ENCODE assay signal across 7 mouse cellular contexts in the genomic region with DNA sequence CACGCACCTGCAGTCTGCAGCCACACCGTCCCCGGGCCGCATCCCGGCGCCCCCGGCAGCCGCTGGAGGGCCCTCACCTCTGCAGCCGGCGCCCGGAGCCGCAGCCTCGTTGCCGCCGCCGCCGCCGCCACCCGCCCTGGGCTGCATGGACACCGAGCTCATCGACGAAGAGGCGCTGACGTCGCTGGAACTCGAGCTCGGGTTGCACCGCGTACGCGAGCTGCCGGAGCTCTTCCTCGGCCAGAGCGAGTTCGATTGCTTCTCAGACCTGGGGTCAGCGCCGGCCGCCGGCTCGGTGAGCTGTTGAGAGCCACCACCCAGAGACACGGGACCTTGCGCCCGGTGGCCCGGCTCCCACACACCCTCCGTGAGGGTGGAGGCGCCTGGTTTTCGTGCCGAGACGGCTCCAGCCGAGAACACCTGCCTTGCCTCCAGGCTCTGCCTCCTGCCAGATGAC. TPM values are rescaled to one million over a fixed set of nuclear protein-coding genes. Genes with fewer than 3 reads are reported as not detected.
A peak's percentile ranks its signal among the peaks of the same experiment; 100 is the strongest.
DNase-seq lines count a peak whose midpoint lies in the region; ATAC-seq and TF ChIP-seq lines count a peak whose summit lies in the region.

No protein-coding gene starts in this region.

- peaks cover 18% of the 10 kb centered on the region for H3K27me3 ChIP-seq in intestine, embryonic 14.5 days (replicated peaks; ENCODE audit: control insufficient read depth, insufficient read depth, low read length)
- peaks cover 27% of the 10 kb centered on the region for H3K27me3 ChIP-seq in midbrain, embryonic 15.5 days (replicated peaks)
- H3K27me3 ChIP-seq in spleen, adult 2 months (ENCODE audit: control insufficient read depth, insufficient read depth, low read length) = peaks cover 4% of the 10 kb centered on the region; the same call in 1 of the 2 replicates

- ATAC-seq in intestine, embryonic 14.5 days (replicated peaks; ENCODE audit: low FRiP score, low TSS enrichment, low read depth) = peak; percentile 49
- peak; percentile 76 for ATAC-seq in midbrain, embryonic 15.5 days (replicated peaks)

- H3K4me1 ChIP-seq in intestine, embryonic 14.5 days (replicated peaks; ENCODE audit: control insufficient read depth, insufficient read depth, low read length) = 0 out of 2 replicates have a peak, but pooled peaks cover 3% of the 10 kb centered on the region
- H3K4me1 ChIP-seq in midbrain, embryonic 15.5 days = peaks cover 17% of the 10 kb centered on the region
- no peaks in the 10 kb centered on the region; the same call in 1 of the 2 replicates for H3K4me1 ChIP-seq in spleen, adult 2 months (ENCODE audit: control insufficient read depth, insufficient read depth, insufficient read length)

- no peak for TF ChIP-seq CTCF in spleen, adult 2 months (IDR thresholded peaks at IDR 0.05; ENCODE audit: extremely low read depth, insufficient read depth, insufficient read length, insufficient replicate concordance)

- intact Hi-C loops in gastrocnemius, postnatal 36 days (cut with DNase I) = loop anchor here (1.0 kb wide), 1 partner anchor 64 kb away; no protein-coding TSS in a partner anchor

- H3K9ac ChIP-seq in intestine, embryonic 14.5 days (ENCODE audit: low read length) = peak overlapping the region; percentile 39
- H3K9ac ChIP-seq in midbrain, embryonic 15.5 days = peak overlapping the region; percentile 44

- DNase-seq in adrenal gland, postnatal 14 days = peak; percentile 78
- DNase-seq in embryo, embryonic 10 days (ENCODE audit: low spot score) = peak; percentile 81
- peak; percentile 52 to 56 for DNase-seq in gastrocnemius, postnatal 36 days
- DNase-seq in intestine, embryonic 14.5 days (ENCODE audit: low spot score) = peak; percentile 73
- peak; percentile 77 for DNase-seq in liver
- DNase-seq in spleen, adult 2 months (ENCODE audit: low read depth in 1 of 2, low spot score in 2 of 2) = peak in 1 of 2 experiments; percentile 19

- peak overlapping the region; percentile 99 for H3K4me2 ChIP-seq in intestine, embryonic 14.5 days (ENCODE audit: low read length)
- peak overlapping the region; percentile 99 for H3K4me2 ChIP-seq in midbrain, embryonic 15.5 days

- H3K36me3 ChIP-seq in intestine, embryonic 14.5 days (ENCODE audit: control insufficient read depth, insufficient read depth, low read length) = no peaks in the 10 kb centered on the region
- H3K36me3 ChIP-seq in midbrain, embryonic 15.5 days (replicated peaks) = no peaks in the 10 kb centered on the region
- H3K36me3 ChIP-seq in spleen, adult 2 months (ENCODE audit: control insufficient read depth, insufficient read depth, low read length) = no peaks in the 10 kb centered on the region

- no peak overlapping the region for H3K27ac ChIP-seq in intestine, embryonic 14.5 days (ENCODE audit: low read depth)
- no peak overlapping the region for H3K27ac ChIP-seq in midbrain, embryonic 15.5 days
- H3K27ac ChIP-seq in spleen, adult 2 months (ENCODE audit: insufficient read depth, low read length) = no peak overlapping the region

- WGBS in intestine, embryonic 14.5 days = 1% methylated on average over 49 of the region's 50 CpGs
- under 1% methylated on average over 50 of the region's 50 CpGs for WGBS in midbrain, embryonic 15.5 days
- WGBS in spleen, adult 2 months = under 1% methylated on average over 50 of the region's 50 CpGs

- H3K4me3 ChIP-seq in intestine, embryonic 14.5 days (ENCODE audit: low read depth, low read length) = peak overlapping the region; percentile 48
- peak overlapping the region; percentile 55 for H3K4me3 ChIP-seq in midbrain, embryonic 15.5 days
- H3K4me3 ChIP-seq in spleen, adult 2 months (ENCODE audit: extremely low read depth, insufficient read depth, insufficient read length) = peak overlapping the region; percentile 51

- TF ChIP-seq POLR2A in spleen, adult 2 months (IDR thresholded peaks at IDR 0.05; ENCODE audit: low read depth, low read length) = no peak

- H3K9me3 ChIP-seq in intestine, embryonic 14.5 days (ENCODE audit: control insufficient read depth, low read length) = no peaks in the 10 kb centered on the region
- H3K9me3 ChIP-seq in midbrain, embryonic 15.5 days = no peaks in the 10 kb centered on the region

RNA-seq across cellular contexts. Expression of a gene that starts 0.7 kb away (rescaled TPM):
- 8.7 and 10.5 TPM in 2 replicates for total RNA-seq in adrenal gland, postnatal 14 days (2021)
- 10 to 100 TPM; 15.0 to 39.3 TPM for total RNA-seq in gastrocnemius, postnatal 36 days (2021)
- 0.77 and 1.2 TPM in 2 replicates for polyA plus RNA-seq in intestine, embryonic 14.5 days (2014; fragmentation: Nextera tagmentation; extraction: Ambion mirVana)
- 0.53 and 0.82 TPM in 2 replicates for polyA plus RNA-seq in midbrain, embryonic 15.5 days (2015; fragmentation: Nextera tagmentation; extraction: Ambion mirVana)
- polyA plus RNA-seq in spleen, adult 2 months (2012; rRNA removed) = 10.9 and 21.7 TPM in 2 replicates
